Mouse (Mus musculus) thymus, adult 2 months (tissue): ENCODE measurements at regions not wholly inside any gene's neighbourhood (a gene's known extent, or its start where the extent isn't known, plus 50 kb on each side); places are given as distances from the start of the nearest gene placed in this dataset.

ENCODE experiments used
- DNase-seq: peaks from one replicate; pipeline ENCODE4 v3.0.0; 2021
- H3K27ac ChIP-seq: fragments of 200-500 bp; 2 replicates; pipeline ENCODE4 v1.5.1; 2012; ENCODE audit warnings: low read length, control low read depth; ENCODE audit not compliant: control insufficient read depth, insufficient read depth
- H3K27me3 ChIP-seq: fragments of 200-500 bp; 2 replicates; pipeline ENCODE4 v1.6.1; 2012; ENCODE audit warnings: mild to moderate bottlenecking, low read length, moderate library complexity, mixed read lengths; ENCODE audit not compliant: control insufficient read depth, insufficient read depth
- H3K36me3 ChIP-seq: fragments of 200-500 bp; 2 replicates; pipeline ENCODE4 v1.6.1; 2012; ENCODE audit warnings: mild to moderate bottlenecking, low read length, moderate library complexity; ENCODE audit not compliant: control insufficient read depth, insufficient read depth
- H3K4me1 ChIP-seq: fragments of 200-500 bp; replicated peaks from 2 replicates; pipeline ENCODE4 v1.6.1; 2012; ENCODE audit warnings: low read length; ENCODE audit not compliant: control insufficient read depth, insufficient read depth
- H3K4me3 ChIP-seq: fragments of 200-500 bp; 2 replicates; pipeline ENCODE4 v1.5.1; 2012; ENCODE audit warnings: mild to moderate bottlenecking, low read length, control low read depth, moderate library complexity; ENCODE audit not compliant: control insufficient read depth, insufficient read depth
- CTCF ChIP-seq: fragments of 200-500 bp; IDR thresholded peaks from 2 replicates; pipeline ENCODE4 v1.5.1; 2012; ENCODE audit warnings: mild to moderate bottlenecking, control low read depth, low read length, moderate library complexity, borderline replicate concordance; ENCODE audit not compliant: control insufficient read depth, poor library complexity, insufficient read depth; ENCODE audit errors: extremely low read depth
- POLR2A ChIP-seq: fragments of 200-500 bp; IDR thresholded peaks from 2 replicates; pipeline ENCODE4 v1.6.1; 2012; ENCODE audit warnings: mild to moderate bottlenecking, low read length, control low read depth, moderate library complexity; ENCODE audit not compliant: control insufficient read depth, poor library complexity, insufficient read depth; ENCODE audit errors: extremely low read depth
- WGBS: fragments of 180-500 bp; shearing (Covaris S2); methylation state at CpG from one replicate; pipeline ENCODE4 v1.1.7; 2018; 5-methylcytosine and 5-hydroxymethylcytosine counted together

DNA sequence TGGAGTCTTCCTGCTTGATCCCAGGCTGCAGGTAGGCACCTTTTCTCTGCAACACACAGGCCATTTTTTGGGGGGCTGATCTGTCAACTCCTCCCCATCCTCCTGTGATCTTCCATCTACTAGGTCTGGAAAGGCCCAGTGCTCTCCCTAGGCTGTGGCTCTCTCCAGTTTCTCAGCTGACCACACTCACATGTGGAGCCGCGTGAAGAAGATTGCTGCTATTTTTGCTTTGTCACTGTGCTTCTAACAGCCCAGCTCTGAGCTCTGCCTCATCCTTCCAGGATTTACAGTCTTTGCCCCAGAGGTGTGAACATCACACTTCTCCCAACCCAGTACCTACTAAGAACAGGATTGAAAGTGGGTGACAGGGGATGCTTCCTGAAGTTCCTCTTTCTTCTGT, 110.2 kb downstream of the Tmem121 start:
- DNase-seq: no peak
- TF ChIP-seq POLR2A (no peak), CTCF (no peak)
- Histone ChIP-seq H3K4me3 (no peak overlapping the region), H3K27me3 (no peaks in the 10 kb centered on the region), H3K4me1 (no peaks in the 10 kb centered on the region), H3K36me3 (no peaks in the 10 kb centered on the region), H3K27ac (no peak overlapping the region)
- WGBS: 27% methylated on average over 2 of the region's 2 CpGs

DNA sequence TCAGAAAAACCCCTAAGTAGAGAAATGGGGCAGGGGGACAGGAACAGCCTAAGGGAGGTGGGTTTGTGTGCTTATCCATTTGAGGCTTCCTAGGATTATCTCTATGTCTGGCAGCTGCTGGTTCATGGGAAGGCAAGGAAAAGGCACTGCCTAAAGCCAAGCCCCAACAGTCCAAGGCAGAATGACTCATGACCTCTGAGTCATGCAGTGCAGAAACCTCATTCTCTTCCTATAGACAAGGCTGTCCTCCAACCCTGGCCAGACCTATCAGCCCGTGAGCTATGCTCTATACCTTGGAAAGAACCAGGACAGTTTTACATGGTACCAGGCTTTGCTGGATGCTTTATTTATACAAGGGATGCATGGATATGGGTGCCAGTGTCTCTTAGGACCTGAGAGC, 120.2 kb downstream of the Tmem121 start:
- Histone ChIP-seq H3K4me1 (no peaks in the 10 kb centered on the region), H3K36me3 (no peaks in the 10 kb centered on the region), H3K27ac (no peak overlapping the region), H3K27me3 (no peaks in the 10 kb centered on the region), H3K4me3 (no peak overlapping the region)
- TF ChIP-seq CTCF (no peak), POLR2A (no peak)
- WGBS: 96% methylated on average over 1 of the region's 1 CpGs
- no peak for DNase-seq

DNA sequence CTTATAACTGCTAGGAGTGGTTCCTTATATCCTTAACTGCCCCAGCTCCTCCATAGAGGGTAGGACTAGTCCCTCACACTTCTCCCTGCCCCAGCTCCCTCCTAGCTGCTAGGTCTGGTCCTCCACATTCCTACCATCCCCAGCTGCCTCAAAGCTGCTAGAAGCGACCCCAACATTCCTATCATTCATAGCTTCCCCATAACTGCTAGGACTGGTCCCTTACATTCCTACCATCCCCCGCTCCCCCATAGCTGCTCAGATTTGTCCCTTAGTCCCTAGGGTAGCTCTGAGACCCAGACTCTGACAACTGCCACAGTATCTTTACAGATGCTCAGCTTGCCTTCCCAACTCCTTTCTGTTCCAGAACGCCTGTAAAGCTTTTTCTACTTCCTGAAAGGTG, 127.6 kb downstream of the Tmem121 start:
- H3K4me3 ChIP-seq: no peak overlapping the region
- H3K36me3 ChIP-seq: no peaks in the 10 kb centered on the region
- H3K27me3 ChIP-seq: no peaks in the 10 kb centered on the region
- H3K4me1 ChIP-seq: no peaks in the 10 kb centered on the region
- WGBS: 86% methylated on average over 3 of the region's 3 CpGs
- TF ChIP-seq CTCF (no peak), POLR2A (no peak)
- no peak overlapping the region for H3K27ac ChIP-seq
- DNase-seq: no peak

DNA sequence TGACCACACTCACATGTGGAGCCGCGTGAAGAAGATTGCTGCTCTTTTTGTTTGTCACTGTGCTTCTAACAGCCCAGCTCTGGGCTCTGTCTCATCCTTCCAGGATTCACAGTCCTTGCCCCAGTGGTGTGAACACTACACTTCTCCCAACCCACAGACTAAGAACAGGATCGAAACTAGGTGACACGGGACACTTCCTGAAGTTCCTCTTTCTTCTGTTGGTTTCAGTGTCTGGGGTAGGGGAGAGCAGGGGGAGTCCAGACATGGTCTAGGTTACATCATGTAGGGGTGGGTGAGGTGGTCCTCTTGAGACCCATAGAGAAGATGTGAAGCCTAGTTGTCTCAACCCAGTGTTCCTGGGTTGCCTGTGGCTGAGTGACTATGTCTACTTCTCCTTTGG, 128.9 kb downstream of the Tmem121 start:
- no peaks in the 10 kb centered on the region for H3K36me3 ChIP-seq
- H3K27ac ChIP-seq: no peak overlapping the region
- no peak overlapping the region for H3K4me3 ChIP-seq
- DNase-seq: no peak
- H3K27me3 ChIP-seq: no peaks in the 10 kb centered on the region
- WGBS: 54% methylated on average over 4 of the region's 4 CpGs
- TF ChIP-seq CTCF (no peak), POLR2A (no peak)
- H3K4me1 ChIP-seq: no peaks in the 10 kb centered on the region

DNA sequence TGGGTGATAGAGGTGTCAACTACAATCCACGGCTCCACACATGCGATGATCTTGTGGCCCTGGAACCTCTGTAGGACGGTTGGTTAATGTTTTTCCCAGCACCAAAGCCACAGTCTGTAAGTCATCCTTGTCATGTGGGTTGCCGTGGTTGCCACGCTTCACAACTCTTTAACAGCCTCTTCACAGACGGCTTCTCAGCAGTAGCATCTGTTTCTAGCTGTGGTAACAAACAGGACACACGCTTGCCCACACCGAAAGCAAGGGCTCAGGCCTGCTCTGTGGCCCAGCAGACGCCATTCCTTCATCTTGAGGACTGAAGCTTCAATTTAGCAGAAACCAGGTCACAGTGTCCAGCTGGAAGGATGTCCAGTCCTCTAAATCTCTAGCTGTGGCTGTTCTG, 135.4 kb downstream of the Tmem121 start:
- H3K27me3 ChIP-seq: no peaks in the 10 kb centered on the region
- H3K4me3 ChIP-seq: no peak overlapping the region
- no peak for TF ChIP-seq POLR2A
- peaks cover 5% of the 10 kb centered on the region; the same call in 1 of the 2 replicates for H3K4me1 ChIP-seq
- DNase-seq: no peak
- no peaks in the 10 kb centered on the region for H3K36me3 ChIP-seq
- no peak overlapping the region for H3K27ac ChIP-seq
- 10% methylated on average over 9 of the region's 9 CpGs for WGBS

DNA sequence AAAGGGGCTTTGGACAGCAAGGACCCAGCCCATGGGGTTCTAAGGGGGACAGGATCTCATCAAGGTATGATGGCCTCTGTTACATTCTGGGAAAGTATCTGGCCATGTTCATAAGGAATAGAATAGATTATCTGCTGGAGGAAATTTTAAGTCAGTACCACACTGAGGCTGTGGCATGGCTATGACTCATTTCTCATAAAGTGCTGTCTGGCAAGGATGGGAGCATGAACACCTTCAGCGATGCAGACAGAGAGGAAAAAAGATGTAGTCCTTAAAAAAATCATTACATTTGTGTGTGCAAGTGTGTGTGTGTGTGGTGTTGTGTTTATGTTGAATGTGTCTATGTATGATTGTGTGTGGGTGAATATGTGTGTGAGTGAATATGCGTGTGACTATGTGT, 136.4 kb downstream of the Tmem121 start:
- no peak for TF ChIP-seq CTCF
- TF ChIP-seq POLR2A: no peak
- no peak for DNase-seq
- 96% methylated on average over 2 of the region's 2 CpGs for WGBS
- H3K36me3 ChIP-seq: no peaks in the 10 kb centered on the region
- H3K4me3 ChIP-seq: no peak overlapping the region
- no peak overlapping the region for H3K27ac ChIP-seq
- no peaks in the 10 kb centered on the region for H3K27me3 ChIP-seq
- H3K4me1 ChIP-seq: peaks cover 5% of the 10 kb centered on the region; the same call in 1 of the 2 replicates

DNA sequence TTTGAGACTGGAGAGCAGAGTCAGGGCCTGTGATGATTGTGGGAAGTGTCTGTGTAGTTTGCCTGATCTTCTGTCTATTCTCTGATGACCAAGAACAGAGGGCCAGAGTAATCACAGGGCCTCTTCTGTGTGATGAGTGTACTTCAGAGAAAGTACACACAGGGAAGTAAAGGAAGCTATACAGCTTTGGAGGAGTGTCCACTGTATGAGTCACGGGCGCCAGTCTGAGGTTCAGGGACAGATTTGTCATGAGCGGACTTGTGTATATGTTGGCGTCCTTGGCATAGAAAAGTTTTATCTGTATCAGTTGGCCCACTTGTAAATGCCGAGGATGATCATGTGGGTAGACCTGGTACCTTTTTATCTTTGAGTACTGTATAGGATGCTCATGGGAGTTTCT, 142.1 kb downstream of the Tmem121 start:
- Histone ChIP-seq H3K4me3 (no peak overlapping the region), H3K36me3 (no peaks in the 10 kb centered on the region), H3K4me1 (no peaks in the 10 kb centered on the region), H3K27me3 (no peaks in the 10 kb centered on the region), H3K27ac (no peak overlapping the region)
- TF ChIP-seq POLR2A (no peak), CTCF (no peak)
- DNase-seq: no peak
- over 99% methylated on average over 5 of the region's 5 CpGs for WGBS
